Mouse (Mus musculus) lung, adult 10 weeks (tissue): ENCODE measurements around the gene Klk1b5. TPM values are rescaled to one million over a fixed set of nuclear protein-coding genes. Genes with fewer than 3 reads are reported as not detected.

ENCODE experiments used
- polyA plus RNA-seq: library from polyadenylated mRNA; stranded (reverse); fragments of 350-450 nt; fragmentation: Illumina TruSeq; extraction: RNeasy Lipid Tissue Mini Kit (QIAGEN cat#74804); gene quantifications from one replicate; pipeline ENCODE4 v1.2.3, GENCODE M21; 2014; ENCODE audit warnings: low read depth, low replicate concordance; ENCODE audit not compliant: insufficient read depth

The Klk1b5 gene
- not detected for polyA plus RNA-seq

GRCm38 (mm10) chr7:44215645-44216044, at the start of gene Klk1b5:
Gene Klk1b5 (plus strand): TSS chr7:44215945.

GRCm38 (mm10) chr7:44187936-44188335, 27.8 kb upstream of the Klk1b5 start, which contains the start of gene Klk1b24:
Gene Klk1b24 (plus strand): TSS chr7:44188236.

GRCm38 (mm10) chr7:44197891-44198290, 17.9 kb upstream of the Klk1b5 start, which contains the start of gene Klk1b3:
Gene Klk1b3 (plus strand): TSS chr7:44198191.

DNA sequence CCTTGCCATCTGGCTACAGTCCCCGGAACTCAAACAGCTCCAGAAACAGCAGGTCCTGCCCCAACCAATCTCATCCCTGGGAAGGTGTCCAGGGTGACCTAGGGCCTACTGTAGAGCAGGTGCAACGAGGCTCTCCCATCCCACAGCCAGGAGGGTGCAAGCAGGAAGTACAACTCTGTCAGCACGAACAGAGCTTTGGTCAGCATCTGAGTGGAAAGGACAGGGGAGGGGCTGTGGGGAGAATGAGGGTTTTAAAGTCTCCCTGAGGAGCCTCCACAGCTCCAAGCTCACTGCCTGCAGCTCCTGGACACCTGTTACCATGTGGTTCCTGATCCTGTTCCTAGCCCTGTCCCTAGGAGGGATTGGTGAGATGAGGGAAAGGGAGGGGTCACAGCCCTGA, 8.6 kb upstream of the Klk1b5 start, which contains the start of gene Klk1b4:
Gene Klk1b4, plus strand, starts transcription at position 301 of the 400 bp plus-strand sequence.

DNA sequence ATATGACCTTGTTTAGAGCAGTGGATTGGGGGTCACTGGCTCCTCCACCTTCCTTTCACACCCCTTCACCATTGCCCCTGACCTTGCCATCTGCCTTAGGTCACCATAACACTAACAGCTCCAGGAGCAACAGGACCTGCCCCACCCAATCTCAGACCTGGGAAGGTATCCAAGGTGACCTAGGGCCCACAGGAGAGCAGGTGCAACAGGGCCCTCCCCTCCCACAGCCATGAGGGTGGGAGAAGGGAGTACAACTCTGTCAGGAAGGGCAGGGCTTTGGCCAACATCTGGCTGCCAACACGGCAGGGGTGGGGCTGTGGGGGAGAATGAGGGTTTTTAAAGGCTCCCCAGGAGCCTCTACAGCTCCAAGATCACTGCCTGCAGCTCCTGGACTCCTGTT, 9.3 kb downstream of the Klk1b5 start, which contains the start of gene Klk1:
Gene Klk1, plus strand, starts transcription at position 285 of the 400 bp plus-strand sequence.

GRCm38 (mm10) chr7:44235909-44236308, 20.2 kb downstream of the Klk1b5 start, which contains the start of gene Gm36864:
Gene Gm36864 (plus strand): TSS chr7:44236177.

DNA sequence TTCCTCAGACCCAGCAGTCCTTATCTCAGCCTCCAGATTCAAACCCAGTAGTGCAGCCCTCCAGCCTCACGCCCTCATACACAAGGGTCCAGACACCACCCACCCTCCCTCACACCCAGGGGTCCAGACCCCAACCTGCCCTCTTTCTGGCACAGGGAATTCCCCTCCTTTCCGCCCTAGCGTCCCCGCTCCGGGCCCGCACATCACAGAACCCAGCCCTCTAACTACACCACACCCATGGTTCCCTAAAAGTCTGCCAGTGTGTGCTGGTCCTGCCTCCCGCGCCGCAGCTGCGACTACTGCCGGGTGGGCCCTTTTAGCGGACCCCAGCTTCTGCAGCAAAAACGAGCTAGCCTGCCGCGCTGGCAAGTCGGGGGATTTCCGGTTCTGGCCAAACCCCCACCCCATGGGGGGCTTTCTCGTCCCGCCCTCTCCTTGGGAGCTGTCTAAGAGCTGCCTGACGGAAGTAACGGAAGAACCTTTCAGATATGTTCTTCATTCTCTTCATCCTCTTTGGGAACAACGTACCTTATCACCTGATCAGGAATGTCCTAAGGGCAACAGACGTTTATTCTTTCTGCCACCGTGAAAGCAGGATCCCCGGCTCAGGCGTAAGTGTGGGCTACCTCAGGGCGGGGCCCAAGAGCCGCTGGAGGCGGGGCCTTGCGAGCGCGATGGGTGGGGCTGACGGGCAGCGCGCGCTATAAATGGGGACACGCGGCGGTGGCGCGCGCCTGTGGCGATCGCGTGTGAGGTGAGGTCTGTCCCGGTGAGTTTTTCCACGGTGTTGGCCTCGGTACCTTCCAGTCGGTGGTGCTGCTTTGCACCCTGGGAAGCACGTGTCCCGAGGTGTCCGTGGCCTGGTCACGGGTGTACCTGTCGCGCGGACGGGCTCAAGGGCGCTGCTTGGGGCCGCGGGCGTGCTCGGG, 30.6 kb downstream of the Klk1b5 start, which contains the start of the genes 1700028J19Rik and 2410002F23Rik:
Gene 1700028J19Rik, minus strand, starts transcription at position 641 of the 929 bp plus-strand sequence.
Gene 2410002F23Rik, plus strand, starts transcription at position 668 of the 929 bp plus-strand sequence.

DNA sequence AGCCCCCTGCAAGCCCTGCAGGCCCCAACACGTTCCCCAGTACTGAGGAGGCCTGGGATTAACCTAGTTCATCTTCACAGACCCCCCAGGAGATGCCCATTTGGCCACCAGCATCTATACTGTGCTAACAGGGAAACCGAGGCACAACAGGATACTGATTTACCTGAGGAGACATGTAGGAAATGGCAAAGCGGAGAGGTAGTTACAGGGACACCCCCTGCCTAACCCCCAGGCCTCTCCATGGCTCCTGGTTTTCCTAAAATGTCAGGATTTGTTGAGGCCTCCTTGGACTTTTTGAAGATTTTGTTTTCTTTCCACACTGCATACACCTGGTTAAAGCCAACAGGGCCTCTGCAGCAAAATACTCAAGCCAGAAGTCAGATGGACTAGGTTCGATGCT, 41.5 kb downstream of the Klk1b5 start, which contains the start of gene Acp4:
Gene Acp4, minus strand, starts transcription at position 101 of the 400 bp plus-strand sequence.

DNA sequence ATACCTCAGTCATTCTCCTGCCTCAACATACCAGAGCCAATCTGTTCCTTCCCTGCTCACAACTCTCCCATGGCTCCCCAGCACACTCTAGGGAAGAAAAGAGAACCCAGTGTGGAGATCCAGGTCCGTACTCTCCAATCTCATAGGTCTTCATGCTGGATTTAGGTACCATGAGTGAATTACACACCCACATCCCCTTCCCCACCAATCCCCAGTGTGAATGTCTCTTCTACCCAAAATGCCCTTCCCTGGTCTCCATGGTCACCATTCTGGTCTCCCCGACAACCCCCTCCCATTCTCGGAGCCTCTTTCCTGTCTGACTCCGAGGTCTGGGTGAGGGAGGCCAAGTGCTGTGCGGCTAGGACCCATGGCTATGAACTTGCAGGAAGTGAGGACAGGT, 45.4 kb downstream of the Klk1b5 start, which contains the start of gene Gm15517:
Gene Gm15517, plus strand, starts transcription at position 301 of the 400 bp plus-strand sequence.

Other genes with a start within 250 kb of the Klk1b5 start
- not detected for gene Klk1b1, start 249.2 kb upstream of the Klk1b5 start, polyA plus RNA-seq
- gene Klk1b9, start 239.9 kb upstream of the Klk1b5 start, polyA plus RNA-seq = not detected
- gene Klk1b11, start 220.1 kb upstream of the Klk1b5 start, polyA plus RNA-seq = not detected
- gene Klk1b26, start 203.8 kb upstream of the Klk1b5 start, polyA plus RNA-seq = not detected
- gene Klk1b27, start 163.7 kb upstream of the Klk1b5 start, polyA plus RNA-seq = not detected
- gene Klk1b21, start 113.6 kb upstream of the Klk1b5 start, polyA plus RNA-seq = not detected
- gene Klk1b22, start 103.3 kb upstream of the Klk1b5 start, polyA plus RNA-seq = not detected
- gene Klk1b16, start 79.2 kb upstream of the Klk1b5 start, polyA plus RNA-seq = not detected
- not detected for gene Klk1b24, start 27.7 kb upstream of the Klk1b5 start, polyA plus RNA-seq
- gene Klk1b3, start 17.8 kb upstream of the Klk1b5 start, polyA plus RNA-seq = not detected
- not detected for gene Klk1b4, start 8.5 kb upstream of the Klk1b5 start, polyA plus RNA-seq
- 1.4 TPM for gene Klk1, start 9.4 kb downstream of the Klk1b5 start, polyA plus RNA-seq
- not detected for gene Gm36864, start 20.2 kb downstream of the Klk1b5 start, polyA plus RNA-seq
- gene 1700028J19Rik, start 30.8 kb downstream of the Klk1b5 start, polyA plus RNA-seq = 0.31 TPM
- 13.5 TPM for gene 2410002F23Rik, start 30.8 kb downstream of the Klk1b5 start, polyA plus RNA-seq
- gene Acp4, start 41.4 kb downstream of the Klk1b5 start, polyA plus RNA-seq = not detected
- not detected for gene Gm15517, start 45.5 kb downstream of the Klk1b5 start, polyA plus RNA-seq
- gene Clec11a, start 91.0 kb downstream of the Klk1b5 start, polyA plus RNA-seq = 3.6 TPM
- 0.14 TPM for gene Shank1, start 94.3 kb downstream of the Klk1b5 start, polyA plus RNA-seq
- 1.0 TPM for gene Syt3, start 168.2 kb downstream of the Klk1b5 start, polyA plus RNA-seq
- gene 1700008O03Rik, start 169.9 kb downstream of the Klk1b5 start, polyA plus RNA-seq = 0.41 TPM
- 0.48 TPM for gene Lrrc4b, start 213.1 kb downstream of the Klk1b5 start, polyA plus RNA-seq
- gene Aspdh, start 249.4 kb downstream of the Klk1b5 start, polyA plus RNA-seq = not detected